Mouse (Mus musculus) CH12.LX (cell line): ENCODE measurements around the gene Vps53. TPM values are rescaled to one million over a fixed set of nuclear protein-coding genes. Genes with fewer than 3 reads are reported as not detected.

Experiments
- DNase-seq: peaks from one replicate; pipeline ENCODE4 v3.0.0-alpha.2; 2013; ENCODE audit errors: extremely low read depth
- H3K27ac ChIP-seq: 2 replicates; pipeline ENCODE4 v1.5.1; 2012; ENCODE audit warnings: low read depth, mild to moderate bottlenecking, control low read depth, moderate library complexity; ENCODE audit not compliant: insufficient read depth
- H3K27me3 ChIP-seq: replicated peaks from 2 replicates; pipeline ENCODE3; 2012; ENCODE audit warnings: inconsistent platforms
- H3K36me3 ChIP-seq, 2 experiments: replicated peaks in 1 of 2; 2 replicates each; pipeline versions ENCODE3 to v1.6.1; 2012; ENCODE audit warnings: inconsistent platforms in 1 of 2, low read length in 1 of 2, mild to moderate bottlenecking in 1 of 2, mixed read lengths in 1 of 2, moderate library complexity in 1 of 2; ENCODE audit not compliant: control insufficient read depth in 1 of 2, insufficient read depth in 1 of 2
- H3K4me1 ChIP-seq, 2 experiments: 2 replicates each; pipeline ENCODE4 v1.6.1; 2012; ENCODE audit warnings: inconsistent platforms in 1 of 2, moderate library complexity in 1 of 2; ENCODE audit not compliant: insufficient read depth in 2 of 2, control insufficient read depth in 1 of 2
- H3K4me2 ChIP-seq: 2 replicates; pipeline ENCODE4 v1.6.1; 2012; ENCODE audit warnings: low read depth, mild to moderate bottlenecking, control low read depth; ENCODE audit not compliant: poor library complexity, insufficient read depth, severe bottlenecking
- H3K4me3 ChIP-seq, 3 experiments: fragments of 150-350 bp in 1 of 3; sonication (generic) in 1 of 3; replicated peaks in 1 of 3; 2 replicates each; pipeline versions ENCODE3 to v1.5.1; 2011 to 2012; ENCODE audit warnings: low read depth in 2 of 3, low read length in 2 of 3, mild to moderate bottlenecking in 2 of 3, moderate library complexity in 2 of 3, control low read depth in 1 of 3, improper control_type of control experiment in 1 of 3, inconsistent platforms in 1 of 3, mixed read lengths in 1 of 3; ENCODE audit not compliant: poor library complexity in 1 of 3
- H3K79me2 ChIP-seq: replicated peaks from 2 replicates; pipeline ENCODE4 v1.6.1; 2012; ENCODE audit warnings: mild to moderate bottlenecking, moderate library complexity; ENCODE audit not compliant: control insufficient read depth, poor library complexity, insufficient read depth, severe bottlenecking; ENCODE audit errors: extremely low read depth
- H3K9ac ChIP-seq: 2 replicates; pipeline ENCODE4 v1.6.1; 2012; ENCODE audit warnings: low read depth, mild to moderate bottlenecking, control low read depth, moderate library complexity; ENCODE audit not compliant: insufficient read depth
- H3K9me3 ChIP-seq: replicated peaks from 2 replicates; pipeline ENCODE3; 2012; ENCODE audit warnings: low read length, inconsistent platforms, mixed read lengths
- CHD1 ChIP-seq: IDR thresholded peaks from 2 replicates; pipeline ENCODE4 v1.6.1; 2012; ENCODE audit warnings: low read depth, low read length, improper control_type of control experiment, inconsistent platforms
- CTCF ChIP-seq, 2 experiments: IDR thresholded peaks in 1 of 2; conservative IDR thresholded peaks in 1 of 2; 2 replicates each; pipeline ENCODE4 v1.5.1; 2011 to 2012; ENCODE audit warnings: low read depth in 2 of 2, low read length in 2 of 2, improper control_type of control experiment in 1 of 2, inconsistent platforms in 1 of 2, mild to moderate bottlenecking in 1 of 2, moderate library complexity in 1 of 2
- ELF1 ChIP-seq: IDR thresholded peaks from 2 replicates; pipeline ENCODE4 v1.6.1; 2014; ENCODE audit warnings: low read depth, mild to moderate bottlenecking, inconsistent platforms, low read length, improper control_type of control experiment
- IRF4 ChIP-seq: IDR thresholded peaks from 2 replicates; pipeline ENCODE4 v1.6.1; 2014; ENCODE audit warnings: low read depth, mild to moderate bottlenecking, inconsistent platforms, low read length, improper control_type of control experiment
- JUN ChIP-seq: IDR thresholded peaks from 2 replicates; pipeline ENCODE4 v1.6.1; 2011; ENCODE audit warnings: low read depth, mild to moderate bottlenecking, low read length, improper control_type of control experiment, moderate library complexity; ENCODE audit not compliant: insufficient read depth
- KAT2A ChIP-seq: IDR thresholded peaks from 2 replicates; pipeline ENCODE4 v1.6.1; 2012; ENCODE audit warnings: low read length, improper control_type of control experiment, inconsistent platforms; ENCODE audit not compliant: insufficient replicate concordance
- MAFK ChIP-seq: IDR thresholded peaks from 2 replicates; pipeline ENCODE4 v1.6.1; 2011; ENCODE audit warnings: low read length, improper control_type of control experiment; ENCODE audit not compliant: insufficient replicate concordance
- MAX ChIP-seq: IDR thresholded peaks from 2 replicates; pipeline ENCODE4 v1.6.1; 2011; ENCODE audit warnings: low read length, improper control_type of control experiment
- MAZ ChIP-seq: IDR thresholded peaks from 2 replicates; pipeline ENCODE4 v1.6.1; 2012; ENCODE audit warnings: low read depth, mild to moderate bottlenecking, inconsistent platforms, low read length, improper control_type of control experiment, moderate library complexity
- MEF2A ChIP-seq: IDR thresholded peaks from 2 replicates; pipeline ENCODE4 v1.6.1; 2014; ENCODE audit warnings: low read depth, mild to moderate bottlenecking, inconsistent platforms, low read length, improper control_type of control experiment, borderline replicate concordance
- MYC ChIP-seq: IDR thresholded peaks from 2 replicates; pipeline ENCODE4 v1.6.1; 2011; ENCODE audit warnings: low read depth, mild to moderate bottlenecking, improper control_type of control experiment, low read length
- NELFE ChIP-seq: IDR thresholded peaks from 2 replicates; pipeline ENCODE4 v1.6.1; 2011; ENCODE audit warnings: low read depth, low read length, improper control_type of control experiment
- NRF1 ChIP-seq: IDR thresholded peaks from 2 replicates; pipeline ENCODE4 v1.6.1; 2014; ENCODE audit warnings: low read depth, mild to moderate bottlenecking, inconsistent platforms, low read length, improper control_type of control experiment, moderate library complexity
- POLR2A ChIP-seq: IDR thresholded peaks from 2 replicates; pipeline ENCODE4 v1.6.1; 2011; ENCODE audit warnings: low read depth, mild to moderate bottlenecking, improper control_type of control experiment, low read length
- RAD21 ChIP-seq: IDR thresholded peaks from 2 replicates; pipeline ENCODE4 v1.6.1; 2011; ENCODE audit warnings: low read depth, mild to moderate bottlenecking, low read length, improper control_type of control experiment, moderate library complexity
- RCOR1 ChIP-seq: conservative IDR thresholded peaks from 2 replicates; pipeline ENCODE4 v1.6.1; 2012; ENCODE audit warnings: low read depth, mild to moderate bottlenecking, inconsistent platforms, low read length, improper control_type of control experiment
- SIN3A ChIP-seq: IDR thresholded peaks from 2 replicates; pipeline ENCODE4 v1.6.1; 2012; ENCODE audit warnings: low read length, improper control_type of control experiment, inconsistent platforms
- SMC3 ChIP-seq: IDR thresholded peaks from 2 replicates; pipeline ENCODE4 v1.6.1; 2011; ENCODE audit warnings: low read depth, low read length, improper control_type of control experiment
- TCF12 ChIP-seq: IDR thresholded peaks from 2 replicates; pipeline ENCODE4 v1.6.1; 2014; ENCODE audit warnings: low read depth, mild to moderate bottlenecking, inconsistent platforms, low read length, improper control_type of control experiment
- USF1 ChIP-seq: IDR thresholded peaks from 2 replicates; pipeline ENCODE4 v1.6.1; 2014; ENCODE audit warnings: low read depth, mild to moderate bottlenecking, inconsistent platforms, low read length, improper control_type of control experiment
- USF2 ChIP-seq: conservative IDR thresholded peaks from 2 replicates; pipeline ENCODE4 v1.6.1; 2011; ENCODE audit warnings: low read depth, low read length, improper control_type of control experiment
- ZMIZ1 ChIP-seq: IDR thresholded peaks from 2 replicates; pipeline ENCODE4 v1.6.1; 2012; ENCODE audit warnings: low read depth, mild to moderate bottlenecking, inconsistent platforms, low read length, improper control_type of control experiment
- ZNF384 ChIP-seq: IDR thresholded peaks from 2 replicates; pipeline ENCODE4 v1.6.1; 2012; ENCODE audit warnings: low read depth, low read length, improper control_type of control experiment, inconsistent platforms
- dilution Hi-C: fragments of 300-500 bp; cut with MboI; formaldehyde crosslinking; loops from 2 replicates; pipeline ENCODE4 v1.14.3; 2020; ENCODE audit warnings: low sequenced_read_pairs; ENCODE audit not compliant: extremely low pct_unique_long_range_greater_than_20kb, extremely low pct_ligation_motif_present
- in situ Hi-C: fragments of 300-500 bp; cut with MboI; formaldehyde crosslinking; loops from 3 replicates; pipeline ENCODE4 v1.14.3; 2019; ENCODE audit warnings: low sequenced_read_pairs, low pct_ligation_motif_present, low pct_unique_long_range_greater_than_20kb, mixed read lengths
- polyA plus RNA-seq: library from polyadenylated mRNA; unstranded; fragments of >175 nt; gene quantifications from 2 replicates; pipeline ENCODE4 v1.2.1, GENCODE M21; 2012; ENCODE audit warnings: low read depth; ENCODE audit not compliant: insufficient read length
- total RNA-seq, 2 experiments: library from RNA; depleted of rRNA; stranded (reverse); fragments of 300-350 nt in 1 of 2; fragments of >200 nt in 1 of 2; gene quantifications; 2 replicates each; pipeline ENCODE4 v1.2.3; 2012 to 2014

The Vps53 gene
- total and polyA plus RNA-seq, 3 experiments: 56.1 to 70.7 (median 62.2) TPM

DNA sequence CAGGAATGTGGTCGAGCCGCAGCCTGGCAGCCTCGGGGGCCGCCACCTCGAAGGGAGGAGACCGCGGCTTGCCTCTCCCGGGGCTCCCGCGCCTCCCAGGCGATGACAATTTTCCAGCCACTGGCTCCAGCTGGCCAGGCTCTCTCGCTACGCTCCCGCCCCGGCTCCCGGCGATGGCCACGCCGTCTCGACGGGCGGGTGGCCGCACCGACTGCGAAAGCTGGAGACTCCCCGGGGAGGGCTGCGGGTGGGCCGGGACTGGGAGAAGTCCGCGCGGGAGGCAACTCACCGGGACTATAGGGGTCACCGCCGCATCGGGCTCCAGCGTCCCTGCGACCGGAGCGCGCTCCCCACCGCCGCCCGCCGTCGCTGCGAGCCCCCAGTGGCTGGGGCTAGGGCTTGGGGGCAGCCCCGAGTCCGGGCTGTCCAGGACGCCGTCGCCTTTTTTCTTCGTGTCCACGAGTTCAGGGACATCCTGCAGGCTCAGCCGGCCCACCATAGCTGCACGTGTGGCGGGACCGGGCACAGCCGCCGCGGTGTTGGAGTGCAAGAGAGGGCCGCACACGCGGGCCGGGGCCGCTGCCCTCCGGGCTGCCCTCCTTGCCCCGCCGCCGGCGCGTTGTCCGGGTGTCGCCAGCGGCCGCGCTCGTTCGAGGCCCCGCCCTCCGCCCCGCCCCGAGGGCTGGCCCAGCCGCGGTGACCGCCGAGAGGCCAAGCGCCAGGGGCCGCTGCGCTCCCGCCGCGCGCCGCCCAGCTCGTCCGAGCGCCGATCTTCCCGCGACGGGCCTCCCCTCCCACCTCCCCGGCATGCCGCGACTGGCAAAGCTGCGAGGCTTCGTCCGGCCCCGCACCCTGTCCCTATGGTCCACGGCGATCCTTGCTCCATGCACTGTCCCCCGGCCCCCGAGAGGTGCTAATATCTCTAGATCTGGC is 152.0 kb downstream of the Vps53 start, which contains the start of gene Rflnb:
Rflnb (minus strand) TSS at position 644 of the 933 bp plus-strand sequence.
- dilution Hi-C loops: no loop called here
- peak within 1 kb of the TSS; percentile 5; the same call in 1 of the 2 replicates for H3K9ac ChIP-seq

DNA sequence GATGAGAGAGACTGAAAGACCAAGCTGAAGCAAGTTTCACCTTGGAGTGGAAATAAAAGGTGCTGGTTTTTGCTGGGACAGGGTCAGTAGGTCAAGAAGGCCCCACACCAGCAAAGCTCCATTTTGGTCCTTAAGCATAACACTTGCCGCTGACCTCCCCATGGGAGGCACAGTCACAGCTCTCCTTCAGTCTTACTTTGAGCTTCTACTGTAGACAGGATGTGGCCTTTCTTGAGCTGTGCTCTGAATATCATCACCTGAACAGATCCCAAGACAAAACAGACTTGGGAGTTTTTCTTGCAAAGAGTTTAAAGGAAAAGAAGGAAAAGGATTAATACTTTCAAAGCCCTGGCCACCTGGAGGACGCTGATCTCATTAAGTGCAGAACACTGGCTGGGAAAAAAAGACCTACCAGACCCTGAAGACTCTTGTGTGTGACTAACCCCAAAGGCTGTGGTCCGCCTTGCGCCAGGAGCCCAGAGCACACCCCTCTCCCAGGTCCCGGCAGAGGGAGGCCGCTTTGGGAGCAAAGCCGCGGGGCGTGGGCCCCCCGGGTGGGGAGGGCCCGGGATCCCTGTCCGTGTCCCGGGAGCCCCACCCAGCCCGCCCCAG is 152.8 kb downstream of the Vps53 start:
- no peak for TF ChIP-seq MAFK
- Histone ChIP-seq H3K4me2 (peak overlapping the region; percentile 52), H3K9ac (no peak overlapping the region), H3K27ac (no peak overlapping the region), H3K4me3 (no peak overlapping the region), H3K9me3 (no peaks in the 10 kb centered on the region), H3K27me3 (peaks cover 87% of the 10 kb centered on the region), H3K79me2 (no peaks in the 10 kb centered on the region), H3K36me3 (no peaks in the 10 kb centered on the region), H3K4me1 (peaks cover 0 to 6% of the 10 kb centered on the region in 2 experiments; a peak in 2 of 4 replicates)
- no peak for DNase-seq
- in situ Hi-C loops (loop anchor here (10.0 kb wide), 1 partner anchor 128 kb away; no protein-coding TSS in a partner anchor), dilution Hi-C loops (no loop called here)

More for the DNA sequence above, 152.0 kb downstream of the Vps53 start, which contains the start of gene Rflnb:
- no peaks in the 10 kb centered on the region for H3K36me3 ChIP-seq
- H3K4me2 ChIP-seq: peak within 1 kb of the TSS; percentile 52
- peaks cover 88% of the 10 kb centered on the region for H3K27me3 ChIP-seq
- DNase-seq: peak; percentile 49
- no peaks in the 10 kb centered on the region for H3K9me3 ChIP-seq
- H3K27ac ChIP-seq: no peak within 1 kb of the TSS
- H3K4me1 ChIP-seq: peaks cover 0 to 6% of the 10 kb centered on the region in 2 experiments; a peak in 1 of 4 replicates
- H3K4me3 ChIP-seq: peak within 1 kb of the TSS; percentile 44 to 61 (median 51)
- H3K79me2 ChIP-seq: no peaks in the 10 kb centered on the region
- in situ Hi-C loops: loop anchor here (10.0 kb wide), 1 partner anchor 127 kb away; no protein-coding TSS in a partner anchor
- TF ChIP-seq KAT2A: 0 out of 2 replicates have a peak, but pooled peaks have one; percentile 14
- TF ChIP-seq TCF12: 0 out of 2 replicates have a peak, but pooled peaks have one; percentile 22
- peak in 1 of 2 experiments; percentile 57; a peak in 2 of 4 replicates for TF ChIP-seq CTCF (conservative IDR thresholded peaks at IDR 0.05 in 1 of 2, IDR thresholded peaks at IDR 0.05 in 1 of 2; ENCODE audit: low read depth in 2 of 2, low read length in 2 of 2)
- peak; percentile 50; the same call in 1 of the 2 replicates for TF ChIP-seq POLR2A
- peak; percentile 32 for TF ChIP-seq RAD21
- peak; percentile 31; the same call in 1 of the 2 replicates for TF ChIP-seq MAZ
- no peak; the same call in 1 of the 2 replicates for TF ChIP-seq RCOR1
- TF ChIP-seq MYC: no peak
- TF ChIP-seq NELFE: 0 out of 2 replicates have a peak, but pooled peaks have one; percentile 30
- TF ChIP-seq USF2: no peak
- TF ChIP-seq MEF2A: 0 out of 2 replicates have a peak, but pooled peaks have one; percentile 25
- no peak for TF ChIP-seq ZNF384
- peak; percentile 35; the same call in 1 of the 2 replicates for TF ChIP-seq SIN3A
- TF ChIP-seq NRF1: peak; percentile 57
- TF ChIP-seq MAX: peak; percentile 76
- TF ChIP-seq ELF1: peak; percentile 35; the same call in 1 of the 2 replicates
- TF ChIP-seq ZMIZ1: 0 out of 2 replicates have a peak, but pooled peaks have one; percentile 30
- TF ChIP-seq CHD1: peak; percentile 54; the same call in 1 of the 2 replicates
- TF ChIP-seq IRF4: 0 out of 2 replicates have a peak, but pooled peaks have one; percentile 12
- TF ChIP-seq JUN: no peak
- TF ChIP-seq SMC3: peak; percentile 40
- no peak for TF ChIP-seq USF1
- TF ChIP-seq, all 38 proteins: peak for 16
